Mouse (Mus musculus) CD4-positive, CD25-positive, alpha-beta regulatory T cell (primary cell): Measurements from ENCODE around the gene Abhd16b. TPM values are rescaled to one million over a fixed set of nuclear protein-coding genes. Genes with fewer than 3 reads are reported as not detected.

Experiments
- polyA plus RNA-seq: library from polyadenylated mRNA; unstranded; fragments of 100-300 nt; shearing (Covaris generic); gene quantifications from one replicate; pipeline ENCODE4 v1.2.1, GENCODE M21; 2017

Gene Abhd16b
- polyA plus RNA-seq: not detected

GRCm38 (mm10) chr2:181493156-181493927 lies at the start of gene Abhd16b:
Gene Abhd16b, plus strand, starts transcription at chr2:181493206.

DNA sequence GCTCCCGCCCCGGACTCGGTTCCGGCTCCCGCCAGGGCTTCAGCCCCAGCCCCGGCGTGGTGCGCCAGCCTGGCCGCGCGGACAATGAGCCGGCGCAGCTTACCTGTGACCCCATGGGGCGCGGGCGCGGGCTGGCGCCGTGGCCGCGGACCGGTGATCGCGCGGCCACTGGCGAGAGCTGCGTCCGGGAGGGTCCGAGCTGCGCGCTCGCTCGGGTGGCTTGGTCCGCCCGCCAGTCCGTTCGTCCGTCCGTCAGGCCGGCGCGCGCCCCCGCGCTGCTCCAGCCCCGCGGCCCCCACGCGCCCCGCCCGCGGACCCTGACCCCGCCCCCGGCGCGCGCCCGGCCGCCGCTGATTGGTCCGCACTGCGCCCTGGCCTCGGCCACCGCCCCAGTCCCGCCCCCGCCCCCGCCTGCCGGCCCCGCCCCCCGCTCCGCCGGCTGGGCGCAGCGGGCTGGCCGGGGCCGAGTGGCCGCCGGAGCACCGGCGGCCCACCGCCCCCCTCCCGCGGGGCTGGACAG lies 33.8 kb upstream of the Abhd16b start, which contains the start of gene Zbtb46:
Gene Zbtb46 (minus strand): TSS at position 274 of the 520 bp plus-strand sequence.

DNA sequence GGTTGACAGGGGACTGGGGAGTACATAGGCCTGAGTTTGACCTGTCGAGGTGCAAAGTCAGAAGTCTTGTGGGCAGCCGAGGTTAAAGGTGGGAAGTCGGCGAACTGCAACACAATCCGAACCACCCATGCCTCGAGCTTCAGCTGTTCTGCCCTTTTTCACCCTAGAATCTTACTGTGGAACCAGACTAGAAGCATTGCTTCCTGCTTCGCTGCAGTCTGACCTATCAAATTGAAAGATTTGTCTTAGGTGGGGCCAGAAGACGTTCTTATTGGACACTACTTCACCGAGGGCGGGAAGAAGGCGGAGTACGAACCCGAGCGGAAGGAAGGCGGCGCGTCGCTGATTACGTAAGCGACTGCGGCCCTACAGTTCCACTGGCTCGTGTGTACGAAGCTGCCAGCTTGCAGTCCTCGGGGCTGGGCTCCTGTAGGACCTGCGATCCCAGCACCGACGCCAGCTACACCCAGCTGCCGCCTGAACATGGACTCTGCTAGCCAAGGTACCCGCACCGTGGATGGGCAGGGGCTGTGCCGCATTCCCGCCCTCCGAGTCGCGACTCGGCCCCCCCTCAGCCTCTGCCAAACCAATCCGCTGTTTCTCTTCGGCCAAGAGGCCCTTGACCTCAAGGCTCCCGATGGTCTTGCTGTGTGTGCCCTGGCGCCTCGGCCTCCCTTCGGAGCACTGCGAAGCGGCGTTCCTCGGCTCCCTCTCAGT lies 4.0 kb downstream of the Abhd16b start, which contains the start of gene Tpd52l2:
Gene Tpd52l2 (plus strand): TSS at position 312 of the 717 bp plus-strand sequence.

GRCm38 (mm10) chr2:181520118-181520935 lies 27.3 kb downstream of the Abhd16b start, which contains the start of gene Dnajc5:
Gene Dnajc5, plus strand, starts transcription at chr2:181520485.

Other genes starting within 250 kb of the Abhd16b start
- gene Gmeb2, start 205.2 kb upstream of the Abhd16b start, polyA plus RNA-seq: 28.0 TPM
- not detected for gene Stmn3, start 178.7 kb upstream of the Abhd16b start, polyA plus RNA-seq
- gene Rtel1, start 173.5 kb upstream of the Abhd16b start, polyA plus RNA-seq: 73.0 TPM
- gene Zgpat, start 128.3 kb upstream of the Abhd16b start, polyA plus RNA-seq: 105 TPM
- 131 TPM for gene Arfrp1, start 127.8 kb upstream of the Abhd16b start, polyA plus RNA-seq
- gene Lime1, start 113.1 kb upstream of the Abhd16b start, polyA plus RNA-seq: 247 TPM
- 2.1 TPM for gene Zbtb46, start 33.8 kb upstream of the Abhd16b start, polyA plus RNA-seq
- 82.2 TPM for gene Tpd52l2, start 3.9 kb downstream of the Abhd16b start, polyA plus RNA-seq
- gene Dnajc5, start 27.3 kb downstream of the Abhd16b start, polyA plus RNA-seq: 114 TPM
- 226 TPM for gene Uckl1, start 91.7 kb downstream of the Abhd16b start, polyA plus RNA-seq
- 88.6 TPM for gene Prpf6, start 98.7 kb downstream of the Abhd16b start, polyA plus RNA-seq
- 40.6 TPM for gene Zfp512b, start 99.6 kb downstream of the Abhd16b start, polyA plus RNA-seq
- gene Samd10, start 106.0 kb downstream of the Abhd16b start, polyA plus RNA-seq: 37.9 TPM
- gene Gm29797, start 163.8 kb downstream of the Abhd16b start, polyA plus RNA-seq: not detected
- gene Sox18, start 178.4 kb downstream of the Abhd16b start, polyA plus RNA-seq: not detected
- gene Tcea2, start 187.1 kb downstream of the Abhd16b start, polyA plus RNA-seq: 19.6 TPM
- 222 TPM for gene Rgs19, start 200.8 kb downstream of the Abhd16b start, polyA plus RNA-seq
- not detected for gene Lkaaear1, start 205.2 kb downstream of the Abhd16b start, polyA plus RNA-seq
- gene Oprl1, start 221.8 kb downstream of the Abhd16b start, polyA plus RNA-seq: 0.34 TPM